Mouse (Mus musculus) testis, adult 2 months (tissue): ENCODE data around the gene Rab5c. TPM values are rescaled to one million over a fixed set of nuclear protein-coding genes. Genes with fewer than 3 reads are reported as not detected.

Experiments
- H3K27ac ChIP-seq: fragments of 200-500 bp; 2 replicates; pipeline ENCODE4 v1.5.1; 2012; ENCODE audit warnings: low read depth, low read length; ENCODE audit not compliant: control insufficient read depth, insufficient read depth
- H3K27me3 ChIP-seq: fragments of 200-500 bp; 2 replicates; pipeline ENCODE4 v1.6.1; 2012; ENCODE audit warnings: mild to moderate bottlenecking, low read length, moderate library complexity; ENCODE audit not compliant: control insufficient read depth, insufficient read depth
- H3K36me3 ChIP-seq: fragments of 200-500 bp; 2 replicates; pipeline ENCODE4 v1.6.1; 2012; ENCODE audit warnings: mild to moderate bottlenecking, low read length; ENCODE audit not compliant: control insufficient read depth, insufficient read depth
- H3K4me1 ChIP-seq: fragments of 200-500 bp; 2 replicates; pipeline ENCODE4 v1.6.1; 2012; ENCODE audit warnings: low read length; ENCODE audit not compliant: control insufficient read depth, insufficient read depth
- H3K4me3 ChIP-seq: fragments of 200-500 bp; 2 replicates; pipeline ENCODE4 v1.5.1; 2012; ENCODE audit warnings: low read depth, mild to moderate bottlenecking, low read length, moderate library complexity, mixed read lengths; ENCODE audit not compliant: control insufficient read depth
- CTCF ChIP-seq: fragments of 200-500 bp; IDR thresholded peaks from 2 replicates; pipeline ENCODE4 v1.5.1; 2012; ENCODE audit warnings: low read depth, mild to moderate bottlenecking, inconsistent platforms, low read length, moderate library complexity; ENCODE audit not compliant: control insufficient read depth, insufficient read depth, insufficient replicate concordance
- POLR2A ChIP-seq: fragments of 200-500 bp; IDR thresholded peaks from 2 replicates; pipeline ENCODE4 v1.6.1; 2012; ENCODE audit warnings: low read depth, mild to moderate bottlenecking, inconsistent platforms, low read length, moderate library complexity; ENCODE audit not compliant: control insufficient read depth
- polyA plus RNA-seq: library from polyadenylated mRNA; depleted of rRNA; stranded (reverse); fragments of >200 nt; gene quantifications from 2 replicates; pipeline ENCODE4 v1.2.3, GENCODE M21; 2012

Rab5c gene
- polyA plus RNA-seq, 1 experiment = 90.7 TPM

DNA sequence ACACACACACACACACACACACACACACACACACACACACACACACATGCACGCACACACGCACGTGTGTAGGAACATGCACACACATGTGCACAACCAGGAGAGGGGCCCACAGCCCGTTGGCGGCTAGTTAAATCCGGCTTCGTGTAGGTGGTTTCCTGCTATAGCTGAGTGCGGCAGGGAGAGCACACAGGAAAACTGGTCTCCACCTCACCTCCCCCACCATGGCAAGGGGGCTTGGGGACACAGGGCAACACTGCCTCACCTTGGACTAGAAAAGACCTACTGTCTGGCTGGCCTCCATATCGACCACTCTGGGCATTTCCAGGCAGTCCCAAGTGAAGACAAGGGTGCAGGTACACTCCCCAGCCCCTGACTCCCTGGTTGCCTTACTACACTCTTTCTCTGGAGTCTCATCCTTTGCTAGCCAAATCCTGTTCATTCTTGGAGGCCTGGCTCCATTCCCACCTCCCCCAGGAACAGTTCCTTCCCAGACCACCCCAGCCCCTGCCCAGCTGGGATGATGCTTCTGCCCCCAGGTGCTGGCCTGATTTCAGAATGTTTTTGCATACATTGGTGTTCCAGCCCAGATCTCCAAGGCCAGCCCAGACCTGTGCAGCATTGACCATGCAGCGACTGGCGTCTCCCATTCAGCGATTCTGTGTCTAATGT, 16.1 kb upstream of the Rab5c start:
- no peak overlapping the region for H3K27ac ChIP-seq
- no peak overlapping the region for H3K4me3 ChIP-seq
- H3K36me3 ChIP-seq = no peaks in the 10 kb centered on the region
- no peaks in the 10 kb centered on the region for H3K27me3 ChIP-seq
- TF ChIP-seq CTCF = no peak
- no peak for TF ChIP-seq POLR2A
- H3K4me1 ChIP-seq = peaks cover 11% of the 10 kb centered on the region

DNA sequence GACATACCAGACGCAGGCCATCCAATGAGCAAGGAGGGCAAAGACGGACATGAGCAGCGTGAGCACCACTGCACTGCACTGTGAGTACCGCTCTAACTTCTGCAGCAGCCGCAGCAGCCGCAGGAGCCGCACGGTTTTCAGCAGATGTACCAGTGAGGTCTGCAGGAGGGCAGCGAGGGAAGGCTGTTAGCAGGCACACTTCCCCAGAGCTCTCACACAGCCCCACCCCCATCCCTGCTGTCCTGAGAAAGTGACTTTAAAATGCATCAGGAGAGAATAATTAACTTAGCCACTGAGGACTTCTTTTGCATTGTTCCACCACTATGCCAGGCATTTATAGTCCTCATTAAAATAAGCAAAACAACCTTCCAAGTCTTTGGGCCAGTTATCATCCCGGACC, 14.3 kb upstream of the Rab5c start:
- Histone ChIP-seq H3K36me3 (no peaks in the 10 kb centered on the region), H3K27ac (no peak overlapping the region), H3K4me3 (no peak overlapping the region), H3K27me3 (no peaks in the 10 kb centered on the region), H3K4me1 (peaks cover 6% of the 10 kb centered on the region)
- TF ChIP-seq CTCF = no peak
- TF ChIP-seq POLR2A = no peak

DNA sequence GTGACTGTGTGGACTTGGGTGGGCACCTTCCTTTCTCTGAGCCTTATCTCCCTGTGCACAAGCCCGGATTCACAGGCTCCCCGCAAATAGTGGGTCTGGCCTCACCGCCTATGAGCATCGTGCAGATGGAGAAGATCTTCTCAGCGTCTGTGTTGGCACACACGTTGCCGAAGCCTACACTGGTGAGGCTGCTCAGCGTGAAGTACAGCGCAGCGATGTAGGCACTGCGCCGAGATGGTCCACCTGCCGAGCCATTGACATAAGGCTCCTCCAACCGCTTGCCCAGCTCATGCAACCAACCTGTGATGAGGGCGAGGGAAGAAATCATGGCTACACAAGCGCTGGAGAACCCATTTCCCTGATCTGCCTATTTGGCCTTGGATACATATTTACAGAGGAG, 12.1 kb upstream of the Rab5c start:
- H3K36me3 ChIP-seq = no peaks in the 10 kb centered on the region
- TF ChIP-seq POLR2A (no peak), CTCF (no peak)
- H3K27me3 ChIP-seq = no peaks in the 10 kb centered on the region
- peaks cover 10% of the 10 kb centered on the region for H3K4me1 ChIP-seq
- no peak overlapping the region for H3K4me3 ChIP-seq
- no peak overlapping the region for H3K27ac ChIP-seq

DNA sequence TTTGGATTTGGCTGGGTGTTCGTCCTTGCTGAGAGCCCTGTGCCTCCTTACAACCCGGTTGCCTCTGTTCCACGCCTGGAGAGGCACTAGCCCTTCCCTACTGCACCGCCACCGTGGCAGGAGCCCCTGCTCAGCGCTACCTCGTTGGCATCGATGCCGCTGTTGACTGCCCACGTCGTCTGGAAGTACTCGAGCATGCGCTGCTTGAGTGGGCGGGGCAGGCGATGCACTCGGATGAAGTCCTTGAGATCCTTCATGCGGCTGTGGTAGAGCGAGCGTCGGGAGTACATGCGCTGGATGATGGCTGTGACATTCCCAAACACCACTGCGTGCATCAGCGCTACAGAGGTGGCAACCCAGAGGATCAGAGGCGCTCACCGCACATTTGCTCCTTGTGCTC, 11.5 kb upstream of the Rab5c start:
- Histone ChIP-seq H3K4me3 (no peak overlapping the region), H3K4me1 (peaks cover 10% of the 10 kb centered on the region), H3K27me3 (no peaks in the 10 kb centered on the region)

DNA sequence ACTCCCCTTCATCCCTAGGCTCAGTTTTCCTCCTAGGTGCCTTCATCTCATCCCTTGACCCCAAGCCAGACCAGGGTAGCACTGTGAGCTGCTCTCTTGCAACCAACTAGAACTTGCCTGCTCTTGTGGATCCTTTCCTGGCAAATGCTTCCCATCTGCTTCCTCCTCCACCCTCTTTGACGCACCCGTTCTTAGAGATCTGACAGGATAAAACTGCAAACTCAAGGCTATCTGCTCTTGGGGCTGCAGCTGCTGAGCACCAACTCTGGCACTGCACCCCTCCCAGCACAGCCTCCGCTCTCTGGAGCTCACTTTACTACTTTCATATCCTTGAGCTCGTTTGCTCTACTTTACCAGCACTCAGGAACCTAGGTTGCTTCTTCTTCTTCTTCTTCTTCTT, 10.6 kb upstream of the Rab5c start:
- TF ChIP-seq POLR2A (no peak), CTCF (no peak)
- H3K27ac ChIP-seq = no peak overlapping the region
- H3K36me3 ChIP-seq = no peaks in the 10 kb centered on the region
- H3K4me1 ChIP-seq = peaks cover 10% of the 10 kb centered on the region
- H3K27me3 ChIP-seq = no peaks in the 10 kb centered on the region
- no peak overlapping the region for H3K4me3 ChIP-seq

More for the DNA sequence above, 11.5 kb upstream of the Rab5c start:
- TF ChIP-seq POLR2A = no peak
- no peak for TF ChIP-seq CTCF
- Histone ChIP-seq H3K27ac (no peak overlapping the region), H3K36me3 (no peaks in the 10 kb centered on the region)

DNA sequence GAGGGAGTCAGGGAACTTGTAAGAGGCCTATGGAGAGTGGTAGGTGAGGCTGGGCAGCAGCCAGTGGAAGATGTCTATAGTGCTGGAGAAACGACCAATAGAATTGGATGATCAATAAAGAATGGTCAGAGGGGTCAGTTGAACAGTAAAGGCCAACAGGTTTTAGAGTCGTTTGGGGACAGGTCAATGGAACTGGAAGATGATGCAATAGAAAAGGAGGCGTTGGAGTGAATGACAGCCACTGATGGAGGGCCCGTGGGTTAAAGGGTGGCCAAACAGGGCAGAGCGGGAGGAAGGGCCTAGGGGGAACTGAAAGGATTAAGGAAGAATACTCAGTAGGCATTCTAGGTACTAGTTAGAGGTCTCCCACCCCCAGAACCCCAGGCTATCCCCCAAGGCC, 9.1 kb upstream of the Rab5c start:
- H3K27me3 ChIP-seq = no peaks in the 10 kb centered on the region
- no peak for TF ChIP-seq POLR2A
- no peak for TF ChIP-seq CTCF
- H3K4me3 ChIP-seq = no peak overlapping the region
- H3K4me1 ChIP-seq = peaks cover 10% of the 10 kb centered on the region
- no peak overlapping the region for H3K27ac ChIP-seq
- no peaks in the 10 kb centered on the region for H3K36me3 ChIP-seq

DNA sequence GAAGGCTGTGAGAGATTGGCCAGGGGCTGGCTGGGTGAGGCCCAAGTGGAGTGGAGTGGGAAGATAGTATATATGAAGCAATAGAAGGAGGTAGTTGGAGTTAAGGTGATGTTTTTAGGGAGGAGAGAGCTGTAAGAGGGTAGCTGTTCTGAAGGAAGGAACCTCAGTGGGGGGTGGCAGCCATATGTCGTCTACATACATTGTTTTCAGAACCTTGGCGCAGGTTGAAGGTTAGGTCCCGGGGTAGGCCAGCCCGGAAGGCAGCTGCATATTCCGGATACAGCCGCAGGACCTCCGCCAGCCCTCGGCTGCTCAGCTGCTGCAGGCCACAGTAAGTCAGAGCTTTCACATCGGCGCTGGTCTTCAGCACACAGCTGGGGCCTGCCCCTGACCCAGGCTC, 8.5 kb upstream of the Rab5c start:
- H3K27ac ChIP-seq = no peak overlapping the region
- TF ChIP-seq POLR2A (no peak), CTCF (no peak)
- H3K4me3 ChIP-seq = no peak overlapping the region
- peaks cover 10% of the 10 kb centered on the region for H3K4me1 ChIP-seq
- no peaks in the 10 kb centered on the region for H3K27me3 ChIP-seq
- H3K36me3 ChIP-seq = no peaks in the 10 kb centered on the region

DNA sequence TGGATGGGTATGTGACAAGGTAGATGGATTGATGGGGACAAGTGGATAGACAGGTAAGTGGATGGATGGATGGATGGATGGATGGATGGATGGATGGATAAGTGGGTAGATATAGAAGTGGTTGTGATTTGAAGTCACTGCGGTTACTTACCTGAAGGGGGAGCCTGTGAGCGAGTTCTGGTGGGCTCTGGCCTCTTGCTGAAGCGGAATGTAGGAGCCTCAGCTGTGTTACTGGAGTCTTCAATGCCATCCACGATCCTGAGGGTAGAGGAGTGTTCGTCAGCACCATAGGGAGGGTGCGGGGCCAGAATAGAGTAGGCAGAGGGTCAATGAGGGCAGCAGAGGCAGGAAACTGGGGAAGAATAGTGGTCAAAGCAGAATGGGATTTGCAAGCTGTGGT, 7.1 kb upstream of the Rab5c start:
- no peaks in the 10 kb centered on the region for H3K36me3 ChIP-seq
- TF ChIP-seq POLR2A (no peak), CTCF (peak; percentile 60; the same call in 1 of the 2 replicates)
- H3K4me1 ChIP-seq = peaks cover 10% of the 10 kb centered on the region
- no peak overlapping the region for H3K4me3 ChIP-seq
- H3K27me3 ChIP-seq = no peaks in the 10 kb centered on the region
- no peak overlapping the region for H3K27ac ChIP-seq
